In genomic region chr4:81580553-81580952, GRCm38 (mm10) we compare ENCODE assay signal across 9 mouse cellular contexts.
DNase-seq lines count a peak whose midpoint lies in the region; ATAC-seq lines count a peak whose summit lies in the region.
"Had no signal": no experiment of that assay in that cellular context is flagged by ENCODE, and none has a peak within 500 bp of the region (broad histone marks: within the 10 kb centered on the region; RNA-seq: fewer than 3 reads in every experiment).

No protein-coding gene starts in this region.

- peak; percentile 18 for DNase-seq in adrenal gland, adult 2 months
- no peak for DNase-seq in adrenal gland, postnatal 4 days (ENCODE audit: low spot score in 2 of 2)
- DNase-seq in gastrocnemius, postnatal 10 days, result peak; percentile 48
- no peak for DNase-seq in urinary bladder, adult 18-20 months (ENCODE audit: low spot score in 2 of 2)

- no peak for ATAC-seq in midbrain, embryonic 13.5 days
- no peak for ATAC-seq in midbrain, embryonic 15.5 days (replicated peaks)
- no peak for ATAC-seq in limb, embryonic 15.5 days (ENCODE audit: insufficient number of reproducible peaks, low FRiP score, low TSS enrichment, low read depth)
- no peak for ATAC-seq in intestine, embryonic 15.5 days

- peaks cover 18% of the 10 kb centered on the region for H3K4me1 ChIP-seq in midbrain, embryonic 13.5 days (replicated peaks)
- peaks cover 12% of the 10 kb centered on the region for H3K4me1 ChIP-seq in midbrain, embryonic 15.5 days
- peaks cover 13% of the 10 kb centered on the region for H3K4me1 ChIP-seq in limb, embryonic 15.5 days
- H3K4me1 ChIP-seq in intestine, embryonic 15.5 days (replicated peaks), result no peaks in the 10 kb centered on the region

- H3K4me3 ChIP-seq in midbrain, embryonic 13.5 days (replicated peaks), result no peak overlapping the region
- H3K4me3 ChIP-seq in midbrain, embryonic 15.5 days, result no peak overlapping the region
- no peak overlapping the region for H3K4me3 ChIP-seq in limb, embryonic 15.5 days
- H3K4me3 ChIP-seq in intestine, embryonic 15.5 days (replicated peaks), result no peak overlapping the region
- H3K4me3 ChIP-seq: limb, embryonic 12.5 days had no signal

- no peaks in the 10 kb centered on the region for H3K27me3 ChIP-seq in midbrain, embryonic 13.5 days
- H3K27me3 ChIP-seq in midbrain, embryonic 15.5 days (replicated peaks), result no peaks in the 10 kb centered on the region
- no peaks in the 10 kb centered on the region for H3K27me3 ChIP-seq in limb, embryonic 15.5 days
- no peaks in the 10 kb centered on the region for H3K27me3 ChIP-seq in intestine, embryonic 15.5 days (replicated peaks)
- H3K27me3 ChIP-seq: limb, embryonic 12.5 days had no signal

- no peaks in the 10 kb centered on the region for H3K9me3 ChIP-seq in midbrain, embryonic 13.5 days
- H3K9me3 ChIP-seq in midbrain, embryonic 15.5 days, result no peaks in the 10 kb centered on the region
- no peaks in the 10 kb centered on the region for H3K9me3 ChIP-seq in limb, embryonic 15.5 days
- H3K9me3 ChIP-seq in intestine, embryonic 15.5 days, result no peaks in the 10 kb centered on the region
- H3K9me3 ChIP-seq: limb, embryonic 12.5 days had no signal

- H3K27ac ChIP-seq in midbrain, embryonic 13.5 days, result peak overlapping the region; percentile 51; the same call in 1 of the 2 replicates
- no peak overlapping the region for H3K27ac ChIP-seq in midbrain, embryonic 15.5 days
- H3K27ac ChIP-seq in limb, embryonic 15.5 days, result peak overlapping the region; percentile 67
- no peak overlapping the region for H3K27ac ChIP-seq in intestine, embryonic 15.5 days

- 62% methylated on average over 8 of the region's 8 CpGs for WGBS in midbrain, embryonic 13.5 days
- WGBS in midbrain, embryonic 15.5 days, result 59% methylated on average over 8 of the region's 8 CpGs
- whole genome bisulfite sequencing in limb, embryonic 15.5 days, result 46% methylated on average over 8 of the region's 8 CpGs
- 76% methylated on average over 8 of the region's 8 CpGs for WGBS in intestine, embryonic 15.5 days

- H3K9ac ChIP-seq in midbrain, embryonic 13.5 days (replicated peaks), result no peak overlapping the region
- no peak overlapping the region for H3K9ac ChIP-seq in midbrain, embryonic 15.5 days
- H3K9ac ChIP-seq in limb, embryonic 15.5 days, result no peak overlapping the region; the same call in 1 of the 2 replicates
- H3K9ac ChIP-seq in intestine, embryonic 15.5 days, result no peak overlapping the region
- H3K9ac ChIP-seq: limb, embryonic 12.5 days had no signal

- no peaks in the 10 kb centered on the region for H3K36me3 ChIP-seq in midbrain, embryonic 13.5 days
- no peaks in the 10 kb centered on the region for H3K36me3 ChIP-seq in midbrain, embryonic 15.5 days (replicated peaks)
- H3K36me3 ChIP-seq in limb, embryonic 15.5 days, result no peaks in the 10 kb centered on the region
- no peaks in the 10 kb centered on the region for H3K36me3 ChIP-seq in intestine, embryonic 15.5 days
- H3K36me3 ChIP-seq: limb, embryonic 12.5 days had no signal

- no peak overlapping the region for H3K4me2 ChIP-seq in midbrain, embryonic 13.5 days (replicated peaks)
- H3K4me2 ChIP-seq in midbrain, embryonic 15.5 days, result no peak overlapping the region
- H3K4me2 ChIP-seq in limb, embryonic 15.5 days, result no peak overlapping the region
- H3K4me2 ChIP-seq in intestine, embryonic 15.5 days (replicated peaks), result no peak overlapping the region
- H3K4me2 ChIP-seq: limb, embryonic 12.5 days had no signal

Comparison
In these comparisons a context has a peak if more than half of its experiments do, and no peak if none do; other contexts are left out.
1. DNase-seq: peak in adrenal gland, adult 2 months (single experiment) and gastrocnemius, postnatal 10 days (single experiment); none in adrenal gland, postnatal 4 days (0 of 2) and urinary bladder, adult 18-20 months (0 of 2).
2. H3K27ac ChIP-seq: peak in midbrain, embryonic 13.5 days (single experiment) and limb, embryonic 15.5 days (single experiment); none in midbrain, embryonic 15.5 days (single experiment) and intestine, embryonic 15.5 days (single experiment).